Mouse (Mus musculus) midbrain, embryonic 15.5 days (tissue): ENCODE measurements around the gene Tubb4b. TPM values are rescaled to one million over a fixed set of nuclear protein-coding genes. Genes with fewer than 3 reads are reported as not detected.
"Not testable (repeated sequence)": the region's sequence is repeated elsewhere in the genome, so short reads cannot be mapped to it uniquely, and the experiment has no call there.

Experiments
- ATAC-seq: fragments of 200-750 bp; cut with Nextera tagmentation; replicated peaks from 2 replicates; pipeline ENCODE4 v1.8.0; 2017; ENCODE audit warnings: moderate TSS enrichment
- H3K27ac ChIP-seq: fragments of 300-500 bp; sonication (generic); 2 replicates; pipeline ENCODE4 v1.5.1; 2015; ENCODE audit warnings: mild to moderate bottlenecking, inconsistent platforms
- H3K27me3 ChIP-seq: fragments of 300-500 bp; sonication (generic); replicated peaks from 2 replicates; pipeline ENCODE4 v1.6.1; 2015; ENCODE audit warnings: inconsistent platforms
- H3K36me3 ChIP-seq: fragments of 300-500 bp; sonication (generic); replicated peaks from 2 replicates; pipeline ENCODE4 v1.6.1; 2015; ENCODE audit warnings: inconsistent platforms
- H3K4me1 ChIP-seq: fragments of 300-500 bp; sonication (generic); 2 replicates; pipeline ENCODE4 v1.6.1; 2015; ENCODE audit warnings: inconsistent platforms
- H3K4me2 ChIP-seq: fragments of 300-500 bp; sonication (generic); 2 replicates; pipeline ENCODE4 v1.6.1; 2015; ENCODE audit warnings: inconsistent platforms, mild to moderate bottlenecking, moderate library complexity
- H3K4me3 ChIP-seq: fragments of 300-500 bp; sonication (generic); 2 replicates; pipeline ENCODE4 v1.5.1; 2015; ENCODE audit warnings: mild to moderate bottlenecking, inconsistent platforms
- H3K9ac ChIP-seq: fragments of 300-500 bp; sonication (generic); 2 replicates; pipeline ENCODE4 v1.6.1; 2015; ENCODE audit warnings: mild to moderate bottlenecking, inconsistent platforms
- H3K9me3 ChIP-seq: fragments of 300-500 bp; sonication (generic); 2 replicates; pipeline ENCODE4 v1.6.1; 2016; ENCODE audit warnings: inconsistent platforms
- WGBS: fragments of 180-500 bp; shearing (Covaris S2); methylation state at CpG from one replicate; pipeline ENCODE4 v1.1.7; 2015; ENCODE audit warnings: mixed read lengths; 5-methylcytosine and 5-hydroxymethylcytosine counted together
- polyA plus RNA-seq: library from polyadenylated mRNA; unstranded; fragments of >200 nt; fragmentation: Nextera tagmentation; extraction: Ambion mirVana; gene quantifications from 2 replicates; pipeline ENCODE4 v1.2.1, GENCODE M21; 2015

Tubb4b gene
- polyA plus RNA-seq, 1 experiment from 2014 or later = 364 TPM

DNA sequence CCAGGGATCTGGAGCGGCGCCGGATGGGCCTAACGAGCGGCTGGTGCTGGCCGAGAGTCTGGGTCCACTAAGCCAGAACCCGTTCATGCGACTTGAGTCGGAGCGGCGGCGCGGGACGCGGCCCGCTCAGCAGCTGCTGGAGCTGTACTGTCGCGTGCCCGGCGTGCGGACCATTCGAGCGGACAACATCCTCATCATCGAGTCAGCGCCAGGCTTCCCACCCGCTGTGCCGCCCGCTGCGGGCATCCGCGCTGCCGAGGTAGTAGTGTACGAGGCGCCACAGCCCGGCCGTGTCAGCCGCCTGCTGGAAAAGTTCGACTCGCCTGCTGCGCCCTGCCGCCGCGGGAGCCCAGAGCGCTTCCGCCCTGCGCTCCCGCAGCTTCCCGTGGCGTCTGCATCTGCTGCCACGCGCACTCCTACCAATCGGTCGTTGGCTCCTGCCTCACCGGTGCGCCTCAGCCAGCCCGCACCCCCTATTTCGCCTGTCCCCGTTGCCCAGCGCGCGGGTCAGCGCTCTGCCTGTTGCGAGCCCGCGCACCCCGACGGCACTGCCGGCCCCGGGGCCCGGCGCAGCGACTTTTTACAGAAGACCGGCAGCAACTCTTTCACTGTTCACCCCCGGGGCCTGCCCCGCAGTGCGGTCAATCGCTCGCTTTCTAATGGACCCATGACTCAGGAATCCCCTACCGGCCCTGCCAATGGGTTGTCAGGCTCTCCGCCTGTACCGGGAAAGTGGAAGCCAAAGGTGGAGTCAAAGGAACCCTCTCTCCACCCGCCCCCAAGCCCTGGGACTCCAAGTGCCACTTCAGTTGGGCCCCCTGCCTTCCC, 38.5 kb upstream of the Tubb4b start:
- no peaks in the 10 kb centered on the region for H3K9me3 ChIP-seq
- H3K27me3 ChIP-seq = peaks cover 8% of the 10 kb centered on the region; the same call in 1 of the 2 replicates
- no peaks in the 10 kb centered on the region for H3K36me3 ChIP-seq
- H3K4me2 ChIP-seq = peak overlapping the region; percentile 99
- peak; percentile 13 for ATAC-seq
- peak overlapping the region; percentile 81 for H3K4me3 ChIP-seq
- H3K9ac ChIP-seq = peak overlapping the region; percentile 71
- WGBS = under 1% methylated on average over 81 of the region's 82 CpGs
- peak overlapping the region; percentile 80 for H3K27ac ChIP-seq
- peaks cover 56% of the 10 kb centered on the region for H3K4me1 ChIP-seq

DNA sequence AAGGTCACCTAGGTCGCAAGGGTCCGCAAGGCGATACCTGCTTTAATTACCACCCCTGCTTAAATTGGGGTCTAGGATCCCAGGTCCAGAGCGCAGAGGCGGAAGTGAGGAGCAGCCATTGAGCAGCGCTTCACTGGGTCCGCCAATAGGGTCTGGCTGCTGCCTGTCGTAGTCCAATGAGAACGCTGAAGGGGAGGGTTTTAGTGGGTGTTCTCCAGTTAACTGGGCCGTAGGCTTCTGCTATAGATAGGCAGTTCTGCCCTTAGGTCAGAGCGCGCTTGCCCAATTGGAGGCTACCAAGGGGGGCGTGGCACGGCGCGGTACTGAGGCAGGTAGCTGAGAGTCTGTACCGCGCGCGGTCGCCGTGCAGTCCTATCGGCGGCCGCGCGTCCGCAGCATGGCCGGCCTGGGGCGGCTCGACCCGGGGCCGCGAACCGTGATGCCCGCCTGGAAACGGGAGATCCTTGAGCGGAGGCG, 37.8 kb upstream of the Tubb4b start, which contains the start of gene Tprn:
TSS of gene Tprn (plus strand) at position 328 of the 477 bp plus-strand sequence.
- Histone ChIP-seq H3K27ac (peak within 1 kb of the TSS; percentile 80), H3K9me3 (no peaks in the 10 kb centered on the region), H3K4me2 (peak within 1 kb of the TSS; percentile 99), H3K4me1 (peaks cover 51% of the 10 kb centered on the region), H3K9ac (peak within 1 kb of the TSS; percentile 71), H3K27me3 (peaks cover 8% of the 10 kb centered on the region; the same call in 1 of the 2 replicates), H3K4me3 (peak within 1 kb of the TSS; percentile 81), H3K36me3 (no peaks in the 10 kb centered on the region)
- under 1% methylated on average over 39 of the region's 39 CpGs for WGBS
- peak; percentile 99 for ATAC-seq

DNA sequence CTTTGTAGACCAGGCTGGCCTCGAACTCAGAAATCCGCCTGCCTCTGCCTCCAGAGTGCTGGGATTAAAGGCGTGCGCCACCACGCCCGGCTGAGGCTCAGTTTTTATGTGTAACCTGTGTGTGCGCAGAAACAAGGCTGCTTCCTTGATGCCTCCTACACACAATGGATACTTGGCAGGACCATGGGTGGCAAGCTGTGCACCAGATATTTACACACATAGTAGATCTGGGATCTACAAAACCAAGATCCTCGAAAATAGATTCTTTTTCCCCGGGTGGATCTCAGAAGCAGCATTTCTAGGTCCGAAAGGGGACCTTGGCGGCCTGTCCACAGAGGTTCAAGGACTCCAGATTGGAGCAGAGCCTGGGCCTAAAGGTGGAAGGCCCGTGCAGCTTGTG, 37.4 kb upstream of the Tubb4b start:
- ATAC-seq = peak; percentile 2; the same call in 1 of the 2 replicates
- Histone ChIP-seq H3K36me3 (no peaks in the 10 kb centered on the region), H3K27ac (peak overlapping the region; percentile 80), H3K4me3 (peak overlapping the region; percentile 81), H3K9me3 (no peaks in the 10 kb centered on the region), H3K27me3 (peaks cover 8% of the 10 kb centered on the region; the same call in 1 of the 2 replicates), H3K9ac (peak overlapping the region; percentile 47; the same call in 1 of the 2 replicates), H3K4me2 (peak overlapping the region; percentile 99), H3K4me1 (peaks cover 50% of the 10 kb centered on the region)
- WGBS = 44% methylated on average over 12 of the region's 12 CpGs

DNA sequence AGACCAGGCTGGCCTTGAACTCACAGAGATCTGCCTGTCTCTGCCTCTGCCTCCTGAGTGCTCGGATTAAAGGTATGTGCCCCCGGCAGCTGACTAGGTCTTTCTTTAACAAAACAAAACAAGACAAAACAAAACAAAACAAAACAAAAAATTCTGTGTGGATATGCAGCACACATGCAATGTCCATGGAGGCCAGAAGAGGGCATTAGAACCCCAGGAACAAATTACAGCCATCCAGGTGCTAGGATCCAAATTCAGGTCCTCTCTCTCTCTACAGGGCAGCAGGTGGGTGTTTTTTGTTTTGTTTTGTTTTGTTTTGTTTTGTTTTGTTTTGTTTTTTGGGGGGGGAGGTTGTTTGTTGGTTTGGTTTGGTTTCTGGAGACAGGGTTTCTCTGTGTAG, 34.4 kb upstream of the Tubb4b start:
- no peak overlapping the region for H3K4me3 ChIP-seq
- WGBS = 46% methylated on average over 2 of the region's 2 CpGs
- H3K9me3 ChIP-seq = no peaks in the 10 kb centered on the region
- H3K9ac ChIP-seq = no peak overlapping the region
- peaks cover 2% of the 10 kb centered on the region; the same call in 1 of the 2 replicates for H3K27me3 ChIP-seq
- peaks cover 40% of the 10 kb centered on the region for H3K4me1 ChIP-seq
- ATAC-seq = no peak
- H3K27ac ChIP-seq = no peak overlapping the region
- H3K4me2 ChIP-seq = no peak overlapping the region
- no peaks in the 10 kb centered on the region for H3K36me3 ChIP-seq

DNA sequence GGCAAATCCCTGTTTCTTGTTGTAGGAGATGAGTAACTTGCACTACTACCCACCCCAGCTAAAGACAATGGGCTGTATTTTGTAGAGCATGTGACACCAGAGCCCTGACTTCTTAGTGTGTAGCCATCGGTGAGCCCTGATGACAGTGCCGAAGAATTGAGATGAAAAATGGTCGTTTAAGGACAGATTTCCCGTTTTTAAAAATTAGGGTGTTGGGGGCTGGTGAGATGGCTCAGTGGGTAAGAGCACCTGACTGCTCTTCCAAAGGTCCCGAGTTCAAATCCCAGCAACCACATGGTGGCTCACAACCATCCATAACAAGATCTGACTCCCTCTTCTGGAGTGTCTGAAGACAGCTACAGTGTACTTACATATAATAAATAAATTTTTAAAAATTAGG, 32.7 kb upstream of the Tubb4b start:
- H3K27ac ChIP-seq, H3K9ac ChIP-seq, H3K36me3 ChIP-seq, H3K27me3 ChIP-seq, H3K4me3 ChIP-seq, H3K4me2 ChIP-seq, ATAC-seq, H3K9me3 ChIP-seq: not testable (repeated sequence)
- peaks cover 31% of the 10 kb centered on the region for H3K4me1 ChIP-seq
- WGBS = 89% methylated on average over 5 of the region's 5 CpGs

DNA sequence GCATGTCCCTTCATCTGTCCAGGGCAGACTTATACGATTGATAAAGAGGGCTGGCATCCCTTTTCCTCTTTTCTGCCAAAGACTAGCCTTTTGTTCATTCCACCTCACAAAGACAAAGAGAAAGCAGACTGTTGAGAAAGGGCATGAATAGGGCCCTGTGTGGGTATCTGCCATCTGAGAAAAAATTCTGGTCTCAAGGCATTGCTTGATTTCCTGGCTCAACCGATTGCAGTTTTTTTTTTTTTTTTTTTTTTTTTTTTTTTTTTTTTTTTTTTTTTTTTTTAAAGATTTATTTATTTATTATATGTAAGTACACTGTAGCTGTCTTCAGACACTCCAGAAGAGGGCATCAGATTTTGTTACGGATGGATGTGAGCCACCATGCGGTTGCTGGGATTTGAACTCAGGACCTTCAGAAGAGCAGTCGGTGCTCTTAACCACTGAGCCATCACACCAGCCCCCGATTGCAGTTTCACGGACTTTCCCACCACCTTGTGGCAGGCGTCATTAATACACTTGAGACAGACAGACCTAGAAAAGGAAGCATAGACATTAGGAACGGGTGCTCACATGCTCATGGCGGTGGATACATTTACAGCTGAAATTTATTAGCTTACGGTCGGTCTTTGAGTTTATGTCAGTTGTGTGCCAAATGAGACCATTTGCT, 32.1 kb upstream of the Tubb4b start:
- H3K9me3 ChIP-seq, ATAC-seq, H3K36me3 ChIP-seq, H3K27ac ChIP-seq, H3K27me3 ChIP-seq: not testable (repeated sequence)
- H3K9ac ChIP-seq = peak overlapping the region; percentile 74; the same call in 1 of the 2 replicates
- peaks cover 25% of the 10 kb centered on the region for H3K4me1 ChIP-seq
- H3K4me3 ChIP-seq = peak overlapping the region; percentile 87
- WGBS = 57% methylated on average over 12 of the region's 12 CpGs
- H3K4me2 ChIP-seq = peak overlapping the region; percentile 99

DNA sequence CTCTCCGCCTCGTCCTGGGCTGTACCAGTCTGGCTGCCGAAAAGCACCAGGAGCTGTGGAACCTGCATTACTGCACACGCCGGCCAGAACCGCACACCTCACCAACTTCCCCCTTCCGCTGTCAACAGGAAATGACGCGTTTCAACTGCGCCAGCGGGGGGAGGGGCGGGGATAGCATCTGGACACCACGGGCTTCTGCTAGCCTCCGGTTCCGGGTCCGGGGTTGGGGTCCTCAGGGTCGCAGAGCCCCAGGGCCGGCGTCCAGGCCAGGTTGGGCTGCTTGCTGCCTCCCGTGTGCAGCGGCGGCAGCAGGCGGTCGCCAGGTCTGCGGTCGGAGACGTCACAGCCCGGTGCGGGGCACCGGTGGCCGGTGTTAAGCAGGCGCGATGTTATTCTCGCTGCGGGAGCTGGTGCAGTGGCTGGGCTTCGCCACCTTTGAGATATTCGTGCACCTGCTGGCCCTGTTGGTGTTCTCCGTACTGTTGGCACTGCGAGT, 30.8 kb upstream of the Tubb4b start, which contains the start of gene Tmem203:
TSS of gene Tmem203 (plus strand) at position 156 of the 496 bp plus-strand sequence.
- H3K4me3 ChIP-seq = peak within 1 kb of the TSS; percentile 87
- peaks cover 25% of the 10 kb centered on the region for H3K4me1 ChIP-seq
- 0 out of 2 replicates have a peak, but pooled peaks cover 5% of the 10 kb centered on the region for H3K36me3 ChIP-seq
- peak within 1 kb of the TSS; percentile 99 for H3K4me2 ChIP-seq
- H3K27ac ChIP-seq = peak within 1 kb of the TSS; percentile 74
- WGBS = under 1% methylated on average over 39 of the region's 39 CpGs
- peak; percentile 92 for ATAC-seq
- no peaks in the 10 kb centered on the region for H3K27me3 ChIP-seq
- no peaks in the 10 kb centered on the region for H3K9me3 ChIP-seq
- peak within 1 kb of the TSS; percentile 74 for H3K9ac ChIP-seq

DNA sequence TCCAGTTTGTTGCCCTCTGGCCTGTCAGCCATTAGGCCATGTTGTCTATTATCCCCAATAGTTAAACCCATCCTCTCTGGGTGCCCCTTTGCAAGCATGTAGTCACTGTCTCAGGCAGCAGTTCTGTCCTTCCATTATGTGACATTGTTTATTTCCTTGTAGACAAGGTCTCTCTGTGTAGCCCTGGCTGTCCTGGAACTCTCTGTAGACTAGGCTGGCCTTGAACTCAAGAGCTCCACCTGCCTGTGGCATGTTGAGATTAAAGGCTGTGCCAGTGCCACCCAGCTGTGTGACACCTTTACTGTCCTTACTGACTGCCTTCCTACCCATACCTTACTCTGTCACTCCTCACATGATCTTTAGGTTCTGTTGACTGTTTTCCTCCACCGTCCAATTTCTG, 27.8 kb upstream of the Tubb4b start:
- Histone ChIP-seq H3K4me2 (no peak overlapping the region), H3K4me1 (peaks cover 23% of the 10 kb centered on the region), H3K9me3 (no peaks in the 10 kb centered on the region), H3K27ac (no peak overlapping the region), H3K27me3 (no peaks in the 10 kb centered on the region), H3K36me3 (0 out of 2 replicates have a peak, but pooled peaks cover 5% of the 10 kb centered on the region), H3K9ac (no peak overlapping the region), H3K4me3 (no peak overlapping the region)
- ATAC-seq = no peak
- WGBS = 87% methylated on average over 1 of the region's 1 CpGs

DNA sequence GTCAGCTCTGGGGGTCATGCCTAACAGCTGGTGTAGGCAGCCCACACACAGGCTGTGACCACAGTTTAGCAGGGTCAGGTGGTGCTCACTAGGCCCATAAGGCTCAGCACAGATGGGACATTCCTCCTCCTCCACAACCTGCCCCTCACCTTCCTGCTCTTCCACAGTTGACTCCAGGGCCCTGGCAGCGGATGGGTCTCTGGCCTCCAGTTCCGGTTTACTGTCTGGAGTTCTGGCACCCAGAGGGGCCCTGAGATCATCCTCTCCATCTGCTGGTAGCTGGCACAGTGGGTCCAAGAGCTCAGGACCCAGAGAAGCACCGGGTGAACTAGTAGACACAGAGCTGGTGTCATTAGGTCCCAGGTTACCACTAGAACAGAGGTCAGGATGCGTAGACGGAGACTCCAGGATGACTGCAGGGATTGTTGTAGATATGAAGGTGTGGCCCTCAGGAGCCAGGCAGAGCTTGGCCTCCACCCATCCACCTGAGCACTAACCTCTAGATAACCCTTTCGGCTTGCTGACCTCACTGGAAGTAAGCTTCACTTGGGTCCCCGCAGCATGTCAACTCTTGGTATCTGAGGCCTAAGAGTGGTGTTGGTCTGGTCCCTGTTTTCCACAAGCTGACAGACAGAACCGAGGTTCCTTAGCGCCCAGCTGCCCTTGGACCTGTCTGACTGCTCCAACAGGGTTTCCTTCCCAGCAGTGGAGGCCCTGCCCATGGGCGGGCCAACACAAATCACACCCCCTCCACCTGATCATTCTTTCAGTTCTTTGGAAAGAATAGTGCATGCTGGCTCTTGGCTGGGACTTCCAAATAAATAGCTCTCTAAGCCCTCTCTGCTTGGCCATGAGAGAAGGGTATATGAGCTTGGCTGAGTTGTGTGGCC, 21.9 kb upstream of the Tubb4b start, which contains the start of gene AL732309.1:
TSS of gene AL732309.1 (minus strand) at position 681 of the 890 bp plus-strand sequence.
- 93% methylated on average over 10 of the region's 10 CpGs for WGBS
- 0 out of 2 replicates have a peak, but pooled peaks cover 4% of the 10 kb centered on the region for H3K36me3 ChIP-seq
- ATAC-seq = no peak

DNA sequence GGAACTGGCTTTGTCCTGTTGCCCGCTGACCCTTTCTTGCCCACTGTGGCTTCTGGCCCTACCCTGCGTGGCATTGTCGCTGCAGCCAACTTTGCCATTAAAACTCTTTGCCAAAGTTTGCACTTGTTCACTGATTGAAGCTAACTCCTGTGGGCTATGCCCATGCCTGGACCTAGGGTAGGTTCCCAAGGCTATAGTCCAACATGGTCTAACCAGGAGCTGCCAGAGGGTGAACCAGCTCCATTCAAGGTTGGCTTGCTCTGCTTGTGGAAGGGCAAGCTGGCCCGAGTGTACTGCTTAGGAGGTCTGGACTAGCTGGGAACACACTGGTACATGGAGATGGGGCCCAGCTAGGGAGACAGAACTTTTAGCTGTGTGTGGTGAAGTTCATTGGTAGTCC, 19.6 kb upstream of the Tubb4b start:
- Histone ChIP-seq H3K36me3 (no peaks in the 10 kb centered on the region), H3K27ac (no peak overlapping the region), H3K27me3 (no peaks in the 10 kb centered on the region), H3K9ac (no peak overlapping the region), H3K9me3 (no peaks in the 10 kb centered on the region), H3K4me3 (no peak overlapping the region), H3K4me1 (peaks cover 31% of the 10 kb centered on the region), H3K4me2 (no peak overlapping the region)
- no peak for ATAC-seq
- 89% methylated on average over 4 of the region's 4 CpGs for WGBS

More for the DNA sequence above, 21.9 kb upstream of the Tubb4b start, which contains the start of gene AL732309.1:
- no peaks in the 10 kb centered on the region for H3K9me3 ChIP-seq
- H3K9ac ChIP-seq = no peak within 1 kb of the TSS
- no peak within 1 kb of the TSS for H3K4me3 ChIP-seq
- H3K4me1 ChIP-seq = peaks cover 21% of the 10 kb centered on the region
- H3K27me3 ChIP-seq = no peaks in the 10 kb centered on the region
- no peak within 1 kb of the TSS for H3K4me2 ChIP-seq
- no peak within 1 kb of the TSS for H3K27ac ChIP-seq

DNA sequence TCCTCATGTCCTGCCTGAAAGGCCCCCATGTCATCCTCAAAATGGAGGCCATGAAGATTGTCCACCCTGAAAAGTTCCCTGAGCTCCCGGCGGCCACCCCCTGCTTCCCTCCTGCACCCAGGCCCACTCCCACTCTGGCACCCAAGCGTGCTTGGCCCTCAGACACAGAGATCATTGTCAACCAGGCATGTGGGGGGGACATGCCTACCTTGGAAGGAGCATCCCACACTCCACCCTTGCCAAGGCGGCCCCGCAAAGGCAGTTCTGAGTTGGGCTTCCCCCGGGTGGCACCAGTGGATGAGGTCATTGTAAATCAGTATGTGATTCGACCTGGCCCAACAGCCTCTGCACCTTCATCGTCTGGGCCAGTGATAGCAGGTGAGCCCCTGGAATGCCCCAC, 18.8 kb upstream of the Tubb4b start:
- H3K4me1 ChIP-seq = peaks cover 31% of the 10 kb centered on the region
- 81% methylated on average over 8 of the region's 8 CpGs for WGBS
- peak overlapping the region; percentile 65; the same call in 1 of the 2 replicates for H3K9ac ChIP-seq
- H3K36me3 ChIP-seq = no peaks in the 10 kb centered on the region
- H3K4me3 ChIP-seq = peak overlapping the region; percentile 56
- no peak overlapping the region for H3K27ac ChIP-seq
- H3K9me3 ChIP-seq = no peaks in the 10 kb centered on the region
- H3K27me3 ChIP-seq = no peaks in the 10 kb centered on the region
- no peak for ATAC-seq
- peak overlapping the region; percentile 90 for H3K4me2 ChIP-seq
